Mouse (Mus musculus) monocyte, adult 5-6 weeks (primary cell): ENCODE results near the gene Ifnar2. TPM values are rescaled to one million over a fixed set of nuclear protein-coding genes. Genes with fewer than 3 reads are reported as not detected.
A peak's percentile ranks its signal among the peaks of the same experiment; 100 is the strongest.

Experiments used
- ATAC-seq: fragments of 153-309, 156-312 bp; replicated peaks from 2 replicates; pipeline ENCODE4 v1.8.0; 2017; ENCODE audit warnings: mild to moderate bottlenecking; ENCODE audit not compliant: low TSS enrichment, insufficient number of reproducible peaks, severe bottlenecking, poor library complexity, low FRiP score
- total RNA-seq: library from RNA; stranded (forward); fragments of 200-1000, 200-491, 200-594 nt; gene quantifications from 3 replicates; pipeline ENCODE4 v1.2.3, GENCODE M21; 2017

Gene Ifnar2
- total RNA-seq: 188 to 243 TPM (median 214 TPM) in 3 replicates

DNA sequence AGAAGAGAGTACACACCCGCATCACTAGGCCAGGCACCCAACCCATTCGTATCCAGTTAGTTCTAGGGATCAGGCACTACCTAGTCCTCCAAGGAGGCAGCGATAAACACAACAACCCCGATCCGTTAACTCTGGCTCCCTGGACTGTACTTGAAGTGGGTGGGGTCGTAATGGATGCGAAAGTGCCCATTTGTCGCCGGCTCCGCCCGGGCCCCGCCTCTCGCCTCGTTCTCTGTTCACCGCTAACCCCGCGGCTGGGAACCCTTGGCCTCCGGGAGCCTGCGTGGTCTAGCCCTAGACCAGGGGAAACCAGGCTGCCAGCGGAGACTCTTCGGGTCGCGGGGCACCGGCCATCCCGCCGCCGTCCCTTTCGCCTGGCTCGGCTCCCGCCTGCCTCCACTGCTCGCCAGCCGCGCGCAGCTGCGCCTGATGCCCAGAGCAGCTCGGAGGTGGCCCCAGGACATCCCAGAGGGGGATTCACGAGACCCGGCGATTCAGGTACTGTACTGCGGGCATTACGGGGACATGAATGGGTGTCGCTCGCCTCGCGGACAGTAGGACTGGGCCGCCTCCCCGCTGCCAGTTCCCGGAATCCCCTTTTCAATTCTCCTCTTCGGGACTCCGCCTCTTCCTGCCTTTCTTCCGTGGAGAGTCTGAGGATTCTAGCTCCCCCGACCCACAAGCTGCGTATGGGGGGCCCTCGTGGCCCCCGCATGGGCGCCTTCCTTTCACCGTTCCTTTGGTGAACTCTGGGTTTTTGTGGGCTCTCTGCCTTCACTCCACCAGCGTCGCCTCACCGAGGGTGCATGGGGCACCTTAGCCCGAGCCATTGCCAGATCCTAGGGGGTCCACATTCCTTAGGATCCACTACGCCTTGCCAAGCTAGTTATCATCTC lies at the start of gene Ifnar2:
Ifnar2 (plus strand) TSS at position 207 of the 896 bp plus-strand sequence.
- peak; percentile 91 for ATAC-seq

DNA sequence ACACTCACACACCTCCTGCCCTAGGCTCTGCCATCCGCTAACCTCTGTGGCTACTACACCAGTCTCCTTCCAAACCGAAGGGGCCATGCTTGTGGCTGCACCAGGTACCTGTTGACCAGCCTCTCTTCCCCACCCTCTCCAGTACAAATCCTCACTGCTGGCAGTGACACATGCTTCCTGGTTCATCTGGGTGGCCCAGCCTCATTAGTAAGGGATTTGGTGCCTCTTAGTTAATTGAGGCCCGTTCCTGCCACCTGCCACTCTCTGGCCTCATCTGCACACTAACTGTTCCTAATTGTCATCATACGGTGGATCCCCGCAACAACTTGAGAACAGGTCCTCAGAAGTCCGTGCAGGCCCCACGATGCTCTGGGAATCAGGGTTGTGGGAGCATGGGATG lies 45.0 kb upstream of the Ifnar2 start:
- ATAC-seq: no peak

DNA sequence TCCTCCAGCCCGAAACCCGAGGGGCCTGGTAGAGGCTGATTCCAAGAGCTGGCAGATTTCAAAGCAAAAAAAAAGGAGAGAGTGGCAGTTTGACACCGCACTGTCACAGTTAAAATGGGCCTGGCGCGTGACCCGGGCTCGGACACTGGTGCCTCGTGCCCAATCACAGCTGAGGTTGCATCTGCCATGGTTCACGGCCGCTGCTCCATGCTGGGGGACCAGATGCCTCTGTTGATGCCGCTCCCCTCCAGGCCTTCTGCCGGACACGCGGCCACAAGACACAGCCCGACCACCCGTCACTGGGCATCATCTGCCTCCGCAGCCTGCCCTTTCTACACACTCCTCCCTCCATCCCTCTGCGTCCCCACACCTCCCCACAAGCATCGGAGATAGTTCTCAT lies 43.7 kb upstream of the Ifnar2 start:
- ATAC-seq: no peak

DNA sequence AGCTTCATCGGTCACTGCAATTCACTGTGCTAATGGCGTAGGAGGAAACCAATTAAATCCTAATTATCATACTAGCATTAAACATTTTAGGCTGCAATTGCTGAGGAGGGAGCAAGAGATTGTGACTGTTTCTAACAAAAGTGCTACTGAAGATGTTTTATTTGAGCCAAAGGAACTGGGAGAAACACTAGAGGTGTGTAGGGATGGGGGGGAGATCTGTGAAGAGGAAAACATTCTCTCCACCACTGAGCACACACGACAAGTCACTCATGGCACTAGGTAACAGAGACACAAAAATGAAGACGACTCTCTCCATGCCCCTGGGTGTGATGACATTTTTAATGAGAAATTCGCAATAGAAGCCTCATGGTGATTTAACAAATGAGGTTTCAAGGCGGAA lies 42.1 kb upstream of the Ifnar2 start:
- no peak for ATAC-seq

DNA sequence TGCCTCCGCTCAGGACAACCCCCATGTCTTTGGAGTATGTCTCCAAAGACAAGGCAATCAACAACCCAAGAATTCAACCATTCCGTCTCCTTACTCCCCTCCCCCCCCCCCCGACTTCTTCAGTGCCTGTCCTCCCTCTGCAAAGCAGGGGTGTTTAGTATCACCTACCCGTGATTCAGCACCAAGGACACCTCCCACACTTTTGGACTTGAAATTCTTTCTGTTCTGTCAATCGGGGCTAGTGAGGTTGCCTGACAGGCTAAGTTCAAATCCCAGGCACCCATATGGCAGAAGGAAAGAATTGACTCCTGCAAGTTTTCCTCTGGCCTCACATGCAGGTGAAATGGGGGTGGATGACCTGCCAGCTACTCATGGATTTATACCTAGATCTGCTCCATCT lies 41.4 kb upstream of the Ifnar2 start:
- no peak for ATAC-seq

DNA sequence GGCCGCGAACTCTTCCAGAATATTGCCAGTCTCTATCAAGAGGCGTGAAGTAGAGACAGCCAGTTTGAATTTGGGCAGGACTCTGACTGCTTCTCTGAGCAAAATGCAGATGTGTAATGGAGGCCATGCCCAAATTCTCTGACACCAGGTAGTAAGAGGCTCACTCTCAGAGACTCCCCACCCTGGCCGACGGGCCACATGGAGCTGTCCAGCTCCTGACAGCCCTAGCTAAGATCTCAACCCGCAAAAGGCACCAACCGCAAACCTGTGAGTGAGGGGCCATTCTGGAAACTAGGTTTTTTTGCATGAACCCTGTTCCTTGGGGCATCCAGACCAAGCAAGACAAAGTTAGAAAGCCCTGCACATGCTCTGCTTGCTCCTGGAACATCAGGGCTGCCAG lies 39.7 kb upstream of the Ifnar2 start:
- no peak for ATAC-seq

DNA sequence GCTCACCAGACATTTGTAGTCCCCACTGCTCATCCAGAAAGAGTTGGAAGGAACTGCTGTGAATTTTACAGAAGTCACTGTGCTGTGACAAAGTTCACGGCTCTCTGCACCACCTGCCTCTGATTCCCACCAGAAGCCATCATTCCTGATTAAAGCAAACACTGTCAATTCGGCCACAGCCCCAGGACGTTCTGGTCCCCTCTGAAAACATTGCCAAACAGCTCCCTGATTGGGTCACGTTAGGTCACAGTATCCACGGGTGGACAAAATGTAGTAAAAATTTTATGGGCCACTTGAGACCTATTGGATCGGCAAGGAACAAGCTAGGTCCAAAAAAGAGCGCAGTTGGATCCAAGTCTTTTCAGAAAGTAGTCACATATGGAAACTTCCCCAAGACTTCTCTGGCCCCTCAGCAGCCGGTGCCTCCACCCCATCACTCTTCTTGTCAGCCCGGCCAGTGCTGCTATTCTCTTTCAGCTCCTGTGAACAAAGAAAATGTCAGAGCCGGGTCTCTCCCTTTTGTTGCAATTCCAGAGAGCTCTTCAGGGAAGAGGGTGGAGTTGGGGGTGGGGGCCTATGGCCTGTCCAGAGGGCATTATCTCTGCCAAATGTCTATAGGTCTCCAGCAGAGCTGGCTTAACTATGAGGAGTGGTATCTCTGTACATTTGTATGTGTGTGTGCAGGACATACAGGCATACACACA lies 38.2 kb upstream of the Ifnar2 start:
- ATAC-seq: no peak

DNA sequence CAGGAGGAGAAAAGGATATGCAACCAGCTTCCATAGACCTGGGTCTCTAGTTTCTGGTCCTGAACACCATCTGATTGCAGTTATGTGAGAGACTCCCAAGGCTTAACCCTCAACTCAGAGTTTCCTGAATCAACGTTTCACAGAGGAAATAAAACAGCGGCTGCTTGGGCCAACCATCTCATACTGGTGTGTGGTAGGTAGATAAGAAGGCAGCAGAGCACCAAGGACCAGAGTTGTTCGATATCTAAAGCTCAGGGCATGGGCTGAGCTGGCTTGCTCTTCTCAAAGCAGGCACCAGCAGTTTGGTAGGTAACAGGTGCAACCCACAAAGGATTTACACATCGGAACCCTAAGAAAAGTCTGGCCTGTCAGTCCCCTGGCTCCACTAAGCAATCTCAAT lies 35.8 kb upstream of the Ifnar2 start:
- ATAC-seq: no peak

DNA sequence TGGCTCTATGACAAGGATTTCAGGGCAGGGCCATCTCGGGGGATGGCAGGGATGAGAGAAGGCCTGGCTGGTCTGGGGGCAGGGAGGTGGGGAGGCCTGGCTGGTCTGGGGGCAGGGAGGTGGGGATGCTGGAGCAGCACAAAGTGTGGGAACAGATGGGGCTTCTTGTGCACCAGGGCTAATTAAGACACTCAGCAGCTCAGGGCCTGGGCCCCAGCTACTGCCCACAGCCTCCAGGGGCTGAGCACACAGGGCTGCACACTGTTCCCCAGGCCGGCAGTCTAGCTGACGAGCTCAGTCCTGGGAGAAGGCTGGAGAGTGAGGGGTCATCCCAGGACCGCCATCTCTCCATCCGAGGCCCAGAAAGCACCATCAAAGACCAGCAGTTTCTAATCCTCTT lies 35.1 kb upstream of the Ifnar2 start:
- ATAC-seq: no peak

DNA sequence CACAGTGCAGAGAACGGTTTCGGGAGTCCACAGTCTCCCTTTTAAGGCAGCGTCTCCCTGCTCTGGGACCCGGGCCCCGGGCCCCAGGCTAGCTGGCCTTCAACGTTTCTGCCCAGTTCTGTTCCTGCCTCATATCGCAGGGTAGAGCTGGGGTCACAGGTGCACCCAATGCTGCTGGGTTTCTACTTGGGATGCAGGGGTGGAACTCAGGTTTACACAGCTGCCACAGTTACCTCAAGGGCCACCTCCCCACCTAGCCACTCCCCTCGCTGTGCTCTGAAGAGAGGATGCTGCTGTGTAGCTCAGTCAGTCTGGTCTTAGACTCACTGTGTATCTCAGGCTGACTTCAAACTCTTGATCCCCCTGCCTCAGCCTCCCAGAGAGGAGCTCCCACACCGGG lies 26.1 kb upstream of the Ifnar2 start:
- ATAC-seq: no peak

DNA sequence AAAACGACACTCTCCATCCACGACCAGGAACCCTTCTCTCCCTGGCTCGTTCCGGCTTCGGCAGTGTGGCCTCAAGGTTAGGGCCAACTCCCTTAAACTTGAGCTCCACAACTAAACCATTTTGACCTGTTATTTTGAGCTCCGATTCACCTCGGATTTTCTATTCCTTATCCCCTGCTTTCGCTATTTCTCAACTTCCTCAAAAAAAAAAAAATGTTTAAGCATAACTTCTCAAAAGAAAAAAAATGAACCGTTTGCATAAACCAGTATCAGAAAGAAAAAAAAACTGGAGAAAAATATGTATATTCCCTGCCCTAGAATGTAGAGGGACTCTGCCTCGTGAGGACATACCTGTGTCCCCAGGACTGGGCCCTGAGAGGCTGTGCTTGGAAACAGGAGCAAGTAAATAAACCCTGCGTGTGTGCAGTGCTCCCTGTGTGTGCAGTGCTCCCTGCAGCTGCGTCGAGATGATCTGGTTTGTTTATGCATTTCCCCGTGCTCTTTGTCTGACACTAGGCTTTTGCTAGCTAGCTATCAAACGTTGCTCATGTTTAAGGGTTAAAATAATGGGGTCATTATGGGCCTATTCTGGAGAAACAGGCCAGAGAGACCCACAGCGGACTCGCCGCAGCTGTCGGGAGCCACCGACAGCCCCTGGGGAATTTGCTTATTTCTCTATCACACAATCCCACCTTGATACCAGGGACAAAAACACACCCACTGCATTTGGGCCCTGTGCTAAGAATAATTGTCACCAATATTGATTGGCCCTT lies 24.9 kb upstream of the Ifnar2 start:
- no peak; the same call in 1 of the 2 replicates for ATAC-seq

DNA sequence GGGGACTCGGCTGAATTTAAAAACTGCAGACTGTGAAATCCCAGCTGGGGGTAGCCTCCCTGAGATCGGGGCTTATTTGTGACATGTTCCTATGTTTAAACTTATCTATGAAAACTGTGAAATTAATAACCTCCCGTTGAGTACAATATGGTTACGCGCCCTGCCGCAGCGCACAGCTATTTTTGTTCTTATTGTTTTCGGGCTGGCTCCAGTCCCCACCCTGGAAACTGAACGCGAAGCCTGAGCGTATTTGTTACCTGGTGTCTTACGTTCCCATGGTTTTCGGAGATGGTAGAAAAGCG lies 24.4 kb upstream of the Ifnar2 start:
- no peak for ATAC-seq

DNA sequence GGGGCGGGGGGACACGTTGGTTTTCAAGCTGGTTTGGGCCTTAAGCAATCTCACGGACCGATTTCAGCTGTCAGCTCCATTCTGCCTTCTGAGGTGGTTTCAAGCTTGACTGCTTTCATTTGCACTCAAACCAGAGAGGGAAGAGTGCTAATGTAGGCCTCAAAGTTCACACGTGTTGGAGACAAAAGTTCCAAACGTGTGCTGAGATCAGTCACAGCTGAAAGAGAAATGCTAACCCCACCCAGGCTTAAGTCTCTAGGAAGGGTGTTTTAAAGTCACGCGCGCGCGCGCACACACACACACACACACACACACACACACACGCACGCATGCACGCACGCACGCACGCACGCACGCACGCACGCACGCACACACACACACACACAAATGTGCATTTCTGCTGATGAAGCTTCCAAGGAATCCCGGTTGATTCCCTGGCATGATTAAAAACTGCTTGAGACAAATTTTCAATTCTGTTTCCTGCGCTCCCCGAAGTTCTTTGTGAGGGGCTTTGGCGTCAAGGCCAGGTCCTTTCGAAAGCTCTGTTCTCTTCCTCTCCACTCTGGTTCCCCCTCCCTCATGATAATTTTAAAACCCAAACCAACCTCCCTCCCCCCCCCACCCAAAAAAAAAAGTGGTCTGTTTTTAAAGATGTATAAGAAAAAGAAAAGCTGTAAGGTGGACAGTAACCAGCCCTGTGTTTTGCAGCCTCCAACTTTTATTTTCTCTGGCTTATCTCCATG lies 23.8 kb upstream of the Ifnar2 start:
- ATAC-seq: no peak

DNA sequence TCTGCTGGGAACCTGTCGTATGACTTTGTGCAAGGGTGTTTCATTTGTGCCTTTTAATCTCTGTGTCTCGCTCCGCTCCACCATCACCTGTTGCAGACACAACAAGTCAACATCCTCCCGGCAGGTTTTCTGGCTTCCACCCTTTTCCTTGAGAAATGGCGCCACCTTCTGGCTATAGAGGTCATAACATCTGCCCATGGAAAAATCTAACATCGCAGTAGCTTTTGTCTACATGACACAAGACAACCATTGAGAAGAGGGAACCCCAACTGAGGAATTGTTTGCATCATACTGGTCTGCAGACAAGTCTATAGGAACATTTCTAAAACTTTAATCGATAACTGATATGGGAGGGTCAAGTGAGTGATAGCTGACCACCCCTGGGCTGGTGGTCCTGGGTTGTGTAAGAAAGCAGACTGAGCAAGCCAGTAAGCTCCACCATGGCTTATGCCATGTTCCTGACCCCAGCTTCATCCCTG lies 20.5 kb upstream of the Ifnar2 start:
- 0 out of 2 replicates have a peak, but pooled peaks have one; percentile 3 for ATAC-seq

DNA sequence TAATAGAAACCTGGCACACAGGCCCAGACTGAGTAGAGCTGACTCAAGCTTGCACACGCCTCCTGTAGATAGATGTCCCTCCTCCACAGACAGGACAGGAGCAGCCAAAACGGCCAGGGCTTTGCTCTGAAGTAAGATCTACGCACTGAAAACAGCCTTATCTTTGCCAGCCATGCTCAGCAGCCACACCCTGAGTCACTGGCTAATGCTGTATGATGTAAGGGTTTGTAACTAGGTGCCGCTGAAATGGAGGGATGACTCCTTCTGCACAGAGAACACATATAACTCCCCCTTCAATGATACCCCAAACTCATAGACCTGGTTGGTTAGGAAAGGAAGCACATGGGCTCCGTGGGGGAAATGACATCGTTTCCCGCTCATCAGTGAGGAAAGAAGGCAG lies 19.8 kb upstream of the Ifnar2 start:
- no peak for ATAC-seq

DNA sequence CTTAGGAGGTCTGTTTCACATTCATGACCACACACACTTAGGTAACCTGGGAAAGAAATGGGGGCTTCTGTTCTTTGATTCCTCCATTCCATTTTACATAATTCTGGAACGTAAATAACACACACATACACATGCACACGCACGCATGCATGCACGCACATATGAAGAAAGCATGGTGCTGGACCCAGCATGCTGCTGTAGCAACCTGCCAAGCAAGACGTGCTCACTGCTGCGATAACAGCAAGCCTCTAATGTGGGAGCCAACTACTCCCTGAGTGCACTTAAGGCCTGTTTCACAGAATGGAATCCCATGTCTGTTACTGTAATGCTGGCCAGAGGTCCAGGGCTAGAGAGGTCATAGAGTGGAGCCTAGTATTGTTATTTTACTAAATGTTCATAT lies 19.4 kb upstream of the Ifnar2 start:
- ATAC-seq: no peak

DNA sequence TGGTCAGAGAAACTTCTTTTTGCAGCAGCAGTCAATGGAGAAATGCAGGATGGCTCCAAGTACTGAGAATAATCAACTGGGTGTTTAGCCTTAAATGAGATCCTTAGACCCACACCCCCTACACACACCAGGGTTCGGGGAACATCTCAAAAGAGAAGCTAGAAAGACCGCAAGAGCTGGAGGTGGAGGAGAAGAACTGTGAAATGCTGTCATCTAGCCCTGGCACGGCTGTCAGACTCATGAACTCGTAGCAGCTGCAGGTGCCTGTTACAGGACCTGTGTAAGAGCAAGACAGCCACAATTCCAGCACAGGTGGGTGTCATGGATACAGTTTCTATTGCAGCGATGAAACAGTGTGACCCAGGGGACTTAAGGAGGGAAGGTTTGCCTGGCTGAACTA lies 18.9 kb upstream of the Ifnar2 start:
- no peak for ATAC-seq

DNA sequence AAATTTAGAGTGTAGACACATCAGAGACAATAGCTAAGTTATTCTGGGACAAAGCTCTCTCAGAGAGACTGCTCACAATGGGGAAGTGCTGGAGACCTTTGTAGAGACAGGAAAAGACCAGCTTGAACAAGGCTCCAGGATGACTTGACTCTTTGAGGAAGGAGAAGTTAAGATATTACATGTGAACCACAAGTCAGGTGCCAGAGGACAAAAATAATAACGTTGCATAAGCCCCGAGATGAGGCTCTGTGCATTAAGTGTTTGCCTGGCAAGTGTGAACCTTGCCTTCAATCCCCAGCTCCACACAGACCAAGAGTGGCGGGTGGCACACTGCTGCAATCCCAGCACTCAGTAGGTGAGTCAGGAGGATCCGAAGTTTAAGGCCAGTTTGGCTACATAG lies 18.0 kb upstream of the Ifnar2 start:
- ATAC-seq: peak; percentile 65

DNA sequence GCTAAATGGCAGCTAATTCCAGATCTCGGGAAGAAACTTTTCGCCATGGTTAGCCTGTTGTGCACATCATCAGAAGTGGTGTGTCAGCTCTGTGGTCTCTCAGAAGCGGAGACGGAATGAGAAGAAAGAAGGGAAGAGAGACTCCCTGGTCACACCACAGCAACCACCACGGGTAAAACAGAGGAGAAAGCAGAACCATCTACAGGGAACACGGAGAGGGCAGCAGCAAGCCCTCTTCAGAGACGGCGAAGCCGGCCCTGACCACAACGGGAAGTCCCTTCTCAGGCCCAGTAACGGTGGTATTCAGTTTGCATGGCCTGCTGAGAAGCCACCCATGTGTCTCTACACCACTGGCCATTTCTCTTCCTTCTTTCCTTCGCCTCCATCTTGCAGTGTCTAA lies 17.4 kb upstream of the Ifnar2 start:
- ATAC-seq: peak; percentile 73
